Mouse (Mus musculus) E14TG2a.4 (cell line): Measurements from ENCODE around the gene Myh9.

Experiments used
- CTCF ChIP-seq: conservative IDR thresholded peaks from 2 replicates; pipeline ENCODE4 v1.5.1; 2014; ENCODE audit warnings: low read length
- POU5F1 ChIP-seq: IDR thresholded peaks from 2 replicates; pipeline ENCODE4 v1.6.1; 2014; ENCODE audit warnings: low read length, borderline replicate concordance

- no peak for TF ChIP-seq CTCF
- TF ChIP-seq POU5F1, result no peak
These were observed 48.9 kb downstream of the Myh9 start for GRCm38 (mm10) chr15:77793094-77793493.
